Mouse (Mus musculus): ENCODE measurements around the gene Atp6v1c2.

DNA sequence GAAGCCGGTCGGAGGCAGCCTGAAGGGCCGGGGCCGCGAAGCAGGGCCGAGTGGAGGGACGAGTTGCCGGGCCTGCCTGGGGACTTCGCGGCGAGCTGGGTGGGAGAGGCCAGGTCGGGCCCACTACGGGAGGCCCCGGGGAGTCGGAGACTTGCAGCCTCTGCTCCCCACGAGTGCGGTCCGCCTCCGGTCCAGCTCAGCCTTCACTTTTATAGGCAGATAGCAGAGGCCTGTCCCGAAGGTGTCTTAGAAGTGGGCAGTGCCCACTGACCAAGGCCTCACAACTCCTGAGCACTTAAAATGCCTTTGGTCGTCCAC lies 62.5 kb downstream of the Atp6v1c2 start:
- TF ChIP-seq CTCF (IDR thresholded peaks at IDR 0.05; ENCODE audit: borderline replicate concordance, control insufficient read depth, extremely low read depth, insufficient read depth, low read length, poor library complexity) (0 out of 2 replicates have a peak, but pooled peaks have one; percentile 7), POLR2A (IDR thresholded peaks at IDR 0.05; ENCODE audit: control insufficient read depth, extremely low read depth, insufficient read depth, low read length, poor library complexity) (no peak)
